Mouse (Mus musculus) ES-E14 (cell line): ENCODE data around the gene Trim44.

Experiments used
- CHD2 ChIP-seq: IDR thresholded peaks from 2 replicates; pipeline ENCODE4 v1.6.1; 2014; ENCODE audit warnings: mild to moderate bottlenecking, low read depth, low read length, inconsistent platforms
- HCFC1 ChIP-seq: IDR thresholded peaks from 2 replicates; pipeline ENCODE4 v1.6.1; 2012; ENCODE audit warnings: low read length, inconsistent platforms, borderline replicate concordance; ENCODE audit not compliant: insufficient read depth
- MAFK ChIP-seq: IDR thresholded peaks from 2 replicates; pipeline ENCODE4 v1.6.1; 2014; ENCODE audit warnings: mild to moderate bottlenecking, low read depth, low read length, inconsistent platforms; ENCODE audit not compliant: insufficient read depth
- ZNF384 ChIP-seq: IDR thresholded peaks from 2 replicates; pipeline ENCODE4 v1.6.1; 2012; ENCODE audit warnings: low read depth, low read length, inconsistent platforms

- no peak for TF ChIP-seq CHD2
- TF ChIP-seq MAFK: no peak
- TF ChIP-seq HCFC1: no peak
- TF ChIP-seq ZNF384: no peak
Observed at GRCm38 (mm10) chr2:102372690-102373089, 34.9 kb downstream of the Trim44 start.
